Mouse (Mus musculus): Measurements from ENCODE around the gene Hist1h2bn. TPM values are rescaled to one million over a fixed set of nuclear protein-coding genes. Genes with fewer than 3 reads are reported as not detected.
"Not testable (repeated sequence)": the region's sequence is repeated elsewhere in the genome, so short reads cannot be mapped to it uniquely, and the experiment has no call there.

Hist1h2bn gene
- 0.88 and 1.6 TPM in 2 replicates for polyA plus RNA-seq (2015; fragmentation: Nextera tagmentation; extraction: Ambion mirVana)

DNA sequence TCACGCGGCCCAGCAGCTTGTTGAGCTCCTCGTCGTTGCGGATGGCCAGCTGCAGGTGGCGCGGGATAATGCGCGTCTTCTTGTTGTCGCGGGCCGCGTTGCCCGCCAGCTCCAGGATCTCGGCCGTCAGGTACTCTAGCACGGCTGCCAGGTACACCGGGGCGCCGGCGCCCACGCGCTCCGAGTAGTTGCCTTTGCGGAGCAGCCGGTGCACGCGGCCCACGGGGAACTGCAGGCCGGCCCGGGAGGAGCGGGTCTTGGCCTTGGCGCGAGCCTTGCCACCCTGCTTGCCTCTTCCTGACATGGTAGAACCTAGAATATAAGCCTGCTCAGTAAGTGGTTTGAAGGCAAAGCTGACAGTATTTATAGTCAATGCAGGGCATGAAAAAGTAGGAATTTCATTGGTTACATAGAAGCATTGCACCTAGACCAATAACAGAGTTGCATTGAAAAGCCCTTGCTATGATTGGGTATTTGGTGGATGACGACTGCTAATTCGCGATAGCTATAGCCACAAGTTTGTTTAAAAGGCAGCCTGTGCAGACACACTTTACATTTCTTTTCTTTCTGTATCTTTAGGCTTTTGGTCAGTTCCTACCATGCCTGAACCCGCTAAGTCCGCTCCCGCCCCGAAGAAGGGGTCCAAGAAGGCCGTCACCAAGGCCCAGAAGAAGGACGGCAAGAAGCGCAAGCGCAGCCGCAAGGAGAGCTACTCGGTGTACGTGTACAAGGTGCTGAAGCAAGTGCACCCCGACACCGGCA lies at the start of gene Hist1h2bn, which contains the start of gene Hist1h2ak:
Gene Hist1h2bn, plus strand, starts transcription at position 600 of the 762 bp plus-strand sequence.
Gene Hist1h2ak, minus strand, starts transcription at position 304 of the 762 bp plus-strand sequence.
- peaks cover 15% of the 10 kb centered on the region for H3K4me1 ChIP-seq (ENCODE audit: control insufficient read depth, insufficient read depth, low read length)
- H3K9me3 ChIP-seq (replicated peaks; ENCODE audit: control insufficient read depth, low read length); H3K27me3 ChIP-seq (ENCODE audit: control insufficient read depth, insufficient read depth, low read length): not testable (repeated sequence)

DNA sequence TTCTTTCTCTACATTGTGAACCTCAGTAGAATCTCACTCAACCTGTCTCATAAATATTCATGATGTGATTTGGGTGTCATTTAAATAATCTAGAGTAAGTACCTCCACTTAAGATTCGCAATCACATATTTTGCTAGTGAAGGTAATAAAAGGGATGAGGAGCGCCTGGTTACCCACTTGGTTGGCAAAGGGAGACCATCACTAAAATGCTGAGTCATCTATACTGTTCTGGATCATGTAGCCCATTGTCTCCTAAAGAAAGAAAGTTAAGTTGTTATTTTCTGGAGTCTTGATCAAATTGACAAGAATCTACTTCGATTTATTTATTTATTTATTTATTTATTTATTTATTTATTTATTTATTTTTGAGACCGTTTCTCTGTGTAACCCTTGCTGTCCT lies 47.3 kb upstream of the Hist1h2bn start:
- 67% methylated on average over 4 of the region's 4 CpGs for WGBS
- ATAC-seq (replicated peaks; ENCODE audit: extremely low read depth, insufficient read depth, low FRiP score), result no peak
- no peak overlapping the region for H3K4me3 ChIP-seq (ENCODE audit: low read length)
- no peak overlapping the region for H3K27ac ChIP-seq (ENCODE audit: low read length)
- H3K36me3 ChIP-seq (ENCODE audit: control insufficient read depth, insufficient read depth), result no peaks in the 10 kb centered on the region
- no peak overlapping the region for H3K9ac ChIP-seq (ENCODE audit: low read length)
- H3K4me2 ChIP-seq (ENCODE audit: low read depth, low read length), result no peak overlapping the region
- no peaks in the 10 kb centered on the region for H3K27me3 ChIP-seq (ENCODE audit: control insufficient read depth, insufficient read depth, low read length)
- H3K9me3 ChIP-seq (replicated peaks; ENCODE audit: control insufficient read depth, low read length), result no peaks in the 10 kb centered on the region
- 0 out of 2 replicates have a peak, but pooled peaks cover 3% of the 10 kb centered on the region for H3K4me1 ChIP-seq (ENCODE audit: control insufficient read depth, insufficient read depth, low read length)

More for the DNA sequence above, at the start of gene Hist1h2bn, which contains the start of gene Hist1h2ak:
- Histone ChIP-seq H3K9ac (ENCODE audit: low read length) (peak within 1 kb of the TSS; percentile 75), H3K4me2 (ENCODE audit: low read depth, low read length) (peak within 1 kb of the TSS; percentile 71), H3K4me3 (ENCODE audit: low read length) (peak within 1 kb of the TSS; percentile 59), H3K27ac (ENCODE audit: low read length) (peak within 1 kb of the TSS; percentile 92)
- WGBS, result under 1% methylated on average over 35 of the region's 50 CpGs
- peak; percentile 90 for ATAC-seq (replicated peaks; ENCODE audit: extremely low read depth, insufficient read depth, low FRiP score)
- H3K36me3 ChIP-seq (ENCODE audit: control insufficient read depth, insufficient read depth), result not testable (repeated sequence)

DNA sequence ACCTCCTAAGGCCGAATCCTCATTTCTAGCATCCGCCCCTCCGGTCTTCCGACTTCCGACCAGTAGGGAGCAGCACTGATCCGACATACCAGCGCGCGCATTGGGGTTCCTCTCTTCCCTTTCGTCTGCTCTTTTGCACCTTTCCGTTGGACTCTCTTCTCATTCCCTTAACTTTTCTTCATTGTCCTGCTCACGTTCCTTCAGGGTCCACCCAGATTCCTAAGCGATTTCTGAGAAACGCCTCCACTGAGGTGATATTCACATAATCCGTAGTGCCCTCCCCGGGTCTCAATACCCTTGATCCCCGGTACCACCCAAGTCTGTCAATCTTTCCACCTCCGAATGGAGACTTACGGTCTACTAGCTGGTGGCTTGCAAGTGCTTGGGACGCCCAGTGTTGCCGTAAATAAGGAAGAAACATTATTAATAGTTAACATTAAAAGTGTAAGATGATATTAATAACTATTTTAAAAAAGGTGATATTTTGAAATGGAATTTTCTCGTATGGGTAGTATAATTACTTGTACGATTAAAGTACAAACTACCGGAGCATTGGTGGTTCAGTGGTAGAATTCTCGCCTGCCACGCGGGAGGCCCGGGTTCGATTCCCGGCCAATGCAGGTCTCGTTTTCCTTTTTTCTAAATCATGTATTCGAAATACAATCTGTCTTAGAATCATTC lies 43.8 kb upstream of the Hist1h2bn start:
- peak overlapping the region; percentile 93 for H3K4me3 ChIP-seq (ENCODE audit: low read length)
- H3K9me3 ChIP-seq (replicated peaks; ENCODE audit: control insufficient read depth, low read length), result no peaks in the 10 kb centered on the region
- H3K27ac ChIP-seq (ENCODE audit: low read length), result peak overlapping the region; percentile 95
- no peaks in the 10 kb centered on the region for H3K27me3 ChIP-seq (ENCODE audit: control insufficient read depth, insufficient read depth, low read length)
- WGBS, result 0% methylated on average over 32 of the region's 32 CpGs
- H3K4me1 ChIP-seq (ENCODE audit: control insufficient read depth, insufficient read depth, low read length), result peaks cover 7% of the 10 kb centered on the region
- peak overlapping the region; percentile 80 for H3K9ac ChIP-seq (ENCODE audit: low read length)
- no peaks in the 10 kb centered on the region for H3K36me3 ChIP-seq (ENCODE audit: control insufficient read depth, insufficient read depth)
- H3K4me2 ChIP-seq (ENCODE audit: low read depth, low read length), result peak overlapping the region; percentile 87
- ATAC-seq (replicated peaks; ENCODE audit: extremely low read depth, insufficient read depth, low FRiP score), result peak; percentile 79

DNA sequence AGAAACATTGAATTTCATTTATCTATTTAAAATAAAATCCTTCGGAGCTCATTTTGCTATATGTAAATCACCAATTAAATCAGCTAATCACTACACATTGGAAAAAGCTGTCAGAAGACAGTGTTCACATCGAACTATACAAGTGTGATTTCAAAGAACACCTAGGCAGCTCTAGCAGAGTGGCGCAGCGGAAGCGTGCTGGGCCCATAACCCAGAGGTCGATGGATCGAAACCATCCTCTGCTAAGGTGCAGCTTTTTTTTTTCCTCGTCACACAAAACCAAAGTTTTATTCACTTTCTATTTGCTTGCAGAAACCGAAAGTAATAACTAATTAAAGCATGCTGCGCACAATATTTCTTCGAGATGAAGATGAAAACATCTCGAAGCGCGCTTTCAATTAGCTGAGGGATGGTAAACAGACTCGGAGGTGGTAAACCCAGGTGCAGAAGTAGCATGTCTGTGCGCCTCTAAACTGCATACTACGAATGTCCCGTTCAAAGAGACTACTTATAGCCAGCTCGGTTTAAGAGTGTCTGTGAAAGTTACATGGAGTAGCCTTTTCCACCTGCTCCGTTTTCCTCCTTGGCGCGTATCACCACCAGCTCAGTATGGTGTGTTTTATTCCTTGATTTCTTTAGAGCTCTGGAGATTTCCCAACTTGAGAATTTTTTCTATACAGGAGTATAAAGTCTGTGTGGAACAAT lies 43.0 kb upstream of the Hist1h2bn start:
- Histone ChIP-seq H3K27me3 (ENCODE audit: control insufficient read depth, insufficient read depth, low read length) (no peaks in the 10 kb centered on the region), H3K36me3 (ENCODE audit: control insufficient read depth, insufficient read depth) (no peaks in the 10 kb centered on the region), H3K4me3 (ENCODE audit: low read length) (peak overlapping the region; percentile 93), H3K4me2 (ENCODE audit: low read depth, low read length) (peak overlapping the region; percentile 87), H3K27ac (ENCODE audit: low read length) (peak overlapping the region; percentile 40; the same call in 1 of the 2 replicates), H3K9me3 (replicated peaks; ENCODE audit: control insufficient read depth, low read length) (no peaks in the 10 kb centered on the region), H3K9ac (ENCODE audit: low read length) (peak overlapping the region; percentile 74), H3K4me1 (ENCODE audit: control insufficient read depth, insufficient read depth, low read length) (peaks cover 11% of the 10 kb centered on the region)
- WGBS, result 3% methylated on average over 22 of the region's 22 CpGs
- ATAC-seq (replicated peaks; ENCODE audit: extremely low read depth, insufficient read depth, low FRiP score), result peak; percentile 80

DNA sequence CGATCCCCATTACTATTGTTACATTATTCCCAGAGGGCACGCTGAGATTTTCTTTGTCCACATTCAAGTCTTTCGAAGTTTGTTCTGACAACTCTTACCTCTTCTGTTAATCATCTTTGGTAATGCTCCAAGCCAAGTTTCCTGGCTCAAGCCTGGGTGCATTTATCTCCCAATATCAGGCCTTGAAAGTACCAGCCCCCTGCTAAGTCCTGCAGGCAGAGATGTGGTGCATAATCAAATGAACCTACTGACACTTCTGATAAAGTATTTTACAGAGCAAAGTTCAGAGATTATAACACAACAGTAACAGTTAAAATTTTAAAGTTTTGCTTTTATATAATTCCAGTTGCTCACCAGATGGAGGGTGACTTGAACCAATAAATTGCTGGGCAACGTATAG lies 42.2 kb upstream of the Hist1h2bn start:
- no peak for ATAC-seq (replicated peaks; ENCODE audit: extremely low read depth, insufficient read depth, low FRiP score)
- no peak overlapping the region for H3K27ac ChIP-seq (ENCODE audit: low read length)
- WGBS, result 34% methylated on average over 4 of the region's 4 CpGs

DNA sequence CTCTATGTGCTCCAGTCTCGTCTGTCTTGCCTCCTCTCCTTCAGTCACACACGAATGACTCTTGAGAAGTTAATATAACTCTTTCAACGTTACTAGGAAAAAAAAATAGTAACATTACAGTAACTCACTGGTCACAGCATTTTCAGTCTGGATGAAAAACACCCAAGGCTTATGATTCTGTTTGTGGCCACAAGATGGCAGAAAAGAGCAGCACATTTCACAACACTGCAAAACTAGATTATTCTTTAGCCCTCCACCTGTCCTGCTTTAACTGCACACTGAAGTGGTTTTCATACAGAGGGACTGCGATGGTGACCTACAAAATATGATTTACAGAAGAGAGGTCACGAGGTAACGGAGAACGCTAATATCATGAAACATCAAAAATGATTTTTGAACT lies 39.2 kb upstream of the Hist1h2bn start:
- WGBS, result 0% methylated on average over 7 of the region's 7 CpGs
- no peaks in the 10 kb centered on the region for H3K27me3 ChIP-seq (ENCODE audit: control insufficient read depth, insufficient read depth, low read length)
- peak overlapping the region; percentile 81 for H3K27ac ChIP-seq (ENCODE audit: low read length)
- H3K4me2 ChIP-seq (ENCODE audit: low read depth, low read length), result peak overlapping the region; percentile 91
- peak overlapping the region; percentile 65 for H3K9ac ChIP-seq (ENCODE audit: low read length)
- no peaks in the 10 kb centered on the region for H3K9me3 ChIP-seq (replicated peaks; ENCODE audit: control insufficient read depth, low read length)
- ATAC-seq (replicated peaks; ENCODE audit: extremely low read depth, insufficient read depth, low FRiP score), result no peak
- no peaks in the 10 kb centered on the region for H3K36me3 ChIP-seq (ENCODE audit: control insufficient read depth, insufficient read depth)
- peaks cover 21% of the 10 kb centered on the region for H3K4me1 ChIP-seq (ENCODE audit: control insufficient read depth, insufficient read depth, low read length)
- peak overlapping the region; percentile 52 for H3K4me3 ChIP-seq (ENCODE audit: low read length)

More for the DNA sequence above, 42.2 kb upstream of the Hist1h2bn start:
- no peak overlapping the region; the same call in 1 of the 2 replicates for H3K9ac ChIP-seq (ENCODE audit: low read length)
- peak overlapping the region; percentile 87 for H3K4me2 ChIP-seq (ENCODE audit: low read depth, low read length)
- H3K4me3 ChIP-seq (ENCODE audit: low read length), result peak overlapping the region; percentile 93
- H3K4me1 ChIP-seq (ENCODE audit: control insufficient read depth, insufficient read depth, low read length), result peaks cover 11% of the 10 kb centered on the region
- no peaks in the 10 kb centered on the region for H3K36me3 ChIP-seq (ENCODE audit: control insufficient read depth, insufficient read depth)
- no peaks in the 10 kb centered on the region for H3K9me3 ChIP-seq (replicated peaks; ENCODE audit: control insufficient read depth, low read length)
- H3K27me3 ChIP-seq (ENCODE audit: control insufficient read depth, insufficient read depth, low read length), result no peaks in the 10 kb centered on the region

DNA sequence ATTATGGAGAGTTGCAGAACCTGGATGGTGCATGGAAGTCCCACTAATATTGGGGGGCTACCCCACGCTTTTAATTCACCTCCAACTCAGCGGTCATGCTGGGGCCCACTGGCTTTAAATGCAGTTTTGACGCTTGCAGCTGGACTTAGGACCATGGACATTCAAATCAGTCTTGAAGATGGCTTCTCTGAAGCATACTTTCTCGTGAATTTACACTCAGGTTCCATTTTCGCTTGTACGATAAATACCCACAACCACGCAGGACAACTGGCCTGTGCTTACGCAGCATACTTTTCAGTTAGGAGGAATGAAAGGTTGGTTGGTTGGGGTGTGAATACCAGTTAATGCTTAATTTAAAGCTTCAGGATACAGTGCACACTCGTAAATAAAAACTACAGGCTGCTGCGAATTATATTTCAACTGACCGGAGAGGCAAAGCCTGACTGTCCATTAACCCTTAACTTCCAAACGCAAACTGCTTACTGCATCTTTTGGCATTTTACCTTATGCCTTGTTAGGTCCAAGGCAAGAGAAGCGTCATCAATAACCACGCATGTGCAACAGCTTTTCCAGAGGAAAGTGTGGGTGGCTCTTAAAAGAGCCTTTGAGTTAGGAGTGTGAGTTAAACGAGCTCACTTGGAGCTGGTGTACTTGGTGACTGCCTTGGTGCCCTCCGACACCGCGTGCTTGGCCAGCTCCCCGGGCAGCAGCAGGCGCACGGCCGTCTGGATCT lies 38.6 kb upstream of the Hist1h2bn start:
- Histone ChIP-seq H3K36me3 (ENCODE audit: control insufficient read depth, insufficient read depth) (no peaks in the 10 kb centered on the region), H3K27ac (ENCODE audit: low read length) (peak overlapping the region; percentile 81), H3K9ac (ENCODE audit: low read length) (peak overlapping the region; percentile 65), H3K4me2 (ENCODE audit: low read depth, low read length) (peak overlapping the region; percentile 91), H3K4me1 (ENCODE audit: control insufficient read depth, insufficient read depth, low read length) (peaks cover 21% of the 10 kb centered on the region), H3K27me3 (ENCODE audit: control insufficient read depth, insufficient read depth, low read length) (no peaks in the 10 kb centered on the region), H3K4me3 (ENCODE audit: low read length) (peak overlapping the region; percentile 52), H3K9me3 (replicated peaks; ENCODE audit: control insufficient read depth, low read length) (no peaks in the 10 kb centered on the region)
- under 1% methylated on average over 22 of the region's 22 CpGs for WGBS
- ATAC-seq (replicated peaks; ENCODE audit: extremely low read depth, insufficient read depth, low FRiP score), result no peak

DNA sequence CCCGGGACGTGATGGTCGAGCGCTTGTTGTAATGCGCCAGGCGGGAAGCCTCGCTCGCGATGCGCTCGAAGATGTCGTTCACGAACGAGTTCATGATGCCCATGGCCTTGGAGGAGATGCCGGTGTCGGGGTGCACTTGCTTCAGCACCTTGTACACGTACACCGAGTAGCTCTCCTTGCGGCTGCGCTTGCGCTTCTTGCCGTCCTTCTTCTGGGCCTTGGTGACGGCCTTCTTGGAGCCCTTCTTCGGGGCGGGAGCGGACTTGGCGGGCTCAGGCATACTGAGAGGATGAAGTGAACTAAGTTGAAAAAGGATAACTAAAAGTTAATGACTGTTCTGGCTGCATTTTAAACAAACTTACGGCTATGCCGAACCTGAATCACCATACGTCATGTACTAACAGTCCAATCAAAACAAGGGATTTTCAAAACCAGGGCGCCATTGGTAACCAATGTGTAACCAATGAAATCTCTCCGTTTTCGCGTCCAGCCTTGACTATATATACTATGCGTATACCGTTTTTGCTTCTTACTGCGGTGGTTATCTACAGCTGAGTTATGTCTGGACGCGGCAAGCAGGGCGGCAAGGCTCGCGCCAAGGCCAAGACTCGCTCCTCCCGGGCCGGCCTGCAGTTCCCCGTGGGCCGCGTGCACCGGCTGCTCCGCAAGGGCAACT lies 37.9 kb upstream of the Hist1h2bn start, which contains the start of the genes Hist1h2bl and Hist1h2ai:
Gene Hist1h2bl, minus strand, starts transcription at position 280 of the 676 bp plus-strand sequence.
Gene Hist1h2ai, plus strand, starts transcription at position 559 of the 676 bp plus-strand sequence.
- not testable (repeated sequence) for H3K36me3 ChIP-seq (ENCODE audit: control insufficient read depth, insufficient read depth); H3K9me3 ChIP-seq (replicated peaks; ENCODE audit: control insufficient read depth, low read length); H3K27me3 ChIP-seq (ENCODE audit: control insufficient read depth, insufficient read depth, low read length)
- ATAC-seq (replicated peaks; ENCODE audit: extremely low read depth, insufficient read depth, low FRiP score), result peak; percentile 92
- Histone ChIP-seq H3K4me2 (ENCODE audit: low read depth, low read length) (peak within 1 kb of the TSS; percentile 91), H3K27ac (ENCODE audit: low read length) (peak within 1 kb of the TSS; percentile 86), H3K4me3 (ENCODE audit: low read length) (peak within 1 kb of the TSS; percentile 52), H3K4me1 (ENCODE audit: control insufficient read depth, insufficient read depth, low read length) (peaks cover 24% of the 10 kb centered on the region), H3K9ac (ENCODE audit: low read length) (peak within 1 kb of the TSS; percentile 65)
- under 1% methylated on average over 30 of the region's 50 CpGs for WGBS
